Mouse (Mus musculus) bone marrow macrophage, adult 2 months (primary cell): ENCODE results near the gene Vps13d. TPM values are rescaled to one million over a fixed set of nuclear protein-coding genes. Genes with fewer than 3 reads are reported as not detected.

Experiments
- H3K27ac ChIP-seq: 2 replicates; pipeline ENCODE4 v1.5.1; 2012; ENCODE audit warnings: low read depth, low read length; ENCODE audit not compliant: insufficient read depth
- H3K4me1 ChIP-seq: 2 replicates; pipeline ENCODE4 v1.6.1; 2012; ENCODE audit warnings: low read length; ENCODE audit not compliant: control insufficient read depth, insufficient read depth
- H3K4me3 ChIP-seq: 2 replicates; pipeline ENCODE4 v1.5.1; 2012; ENCODE audit warnings: mild to moderate bottlenecking, low read length, moderate library complexity; ENCODE audit not compliant: insufficient read depth
- CTCF ChIP-seq: IDR thresholded peaks from 2 replicates; pipeline ENCODE4 v1.5.1; 2012; ENCODE audit warnings: low read depth, mild to moderate bottlenecking, low read length, moderate library complexity
- POLR2A ChIP-seq: IDR thresholded peaks from 2 replicates; pipeline ENCODE4 v1.6.1; 2012; ENCODE audit warnings: mild to moderate bottlenecking, low read depth, low read length, borderline replicate concordance
- polyA plus RNA-seq: library from polyadenylated mRNA; stranded (reverse); fragments of >200 nt; gene quantifications from 2 replicates; pipeline ENCODE4 v1.2.4, GENCODE M21; 2012; ENCODE audit not compliant: missing spikeins, insufficient read depth, insufficient read length

The Vps13d gene
- polyA plus RNA-seq, 1 experiment: 44.8 TPM

DNA sequence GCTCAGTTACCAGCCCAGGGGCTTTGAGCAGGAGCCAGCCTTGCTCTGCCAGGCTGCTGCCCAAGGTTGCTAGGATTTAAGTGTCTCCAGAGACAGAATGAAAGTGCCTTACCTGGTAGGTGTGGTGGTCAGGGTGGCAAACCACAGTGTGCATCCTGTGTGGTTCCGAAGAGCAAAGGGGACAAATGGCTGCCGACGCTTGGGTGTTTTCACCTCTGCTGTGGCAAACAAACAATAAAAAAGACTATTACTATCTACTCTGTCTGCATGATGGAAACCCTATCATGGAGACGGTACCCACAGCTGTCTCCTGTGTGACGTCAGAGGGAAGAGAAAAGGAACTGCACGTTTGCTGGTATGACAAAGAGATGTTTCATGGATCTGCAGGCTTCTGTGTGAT lies 95.0 kb downstream of the Vps13d start:
- no peak overlapping the region for H3K4me3 ChIP-seq
- H3K27ac ChIP-seq: no peak overlapping the region
- TF ChIP-seq POLR2A: no peak
- TF ChIP-seq CTCF: no peak
- H3K4me1 ChIP-seq: peaks cover 38% of the 10 kb centered on the region

DNA sequence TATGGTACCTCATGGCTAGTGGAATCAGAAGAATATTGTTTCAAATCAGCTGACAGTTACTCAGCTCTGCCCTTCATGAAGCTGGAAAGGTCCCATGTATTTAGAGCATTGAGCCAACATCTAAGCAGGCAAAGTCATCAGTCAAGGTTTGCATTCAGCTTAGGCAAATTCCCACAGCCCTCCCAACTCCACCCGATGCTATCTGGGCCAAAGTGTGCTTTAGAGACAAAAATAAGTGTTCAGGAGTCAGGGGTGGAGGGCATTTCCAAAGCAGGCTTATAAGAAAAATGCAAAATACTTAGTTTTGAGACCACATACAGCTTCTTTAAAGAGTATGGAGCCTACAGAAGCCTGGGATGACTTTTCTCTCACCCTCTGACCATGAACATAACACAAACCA lies 95.5 kb downstream of the Vps13d start:
- TF ChIP-seq CTCF: no peak
- no peak for TF ChIP-seq POLR2A
- Histone ChIP-seq H3K27ac (no peak overlapping the region), H3K4me3 (no peak overlapping the region), H3K4me1 (peaks cover 38% of the 10 kb centered on the region)

DNA sequence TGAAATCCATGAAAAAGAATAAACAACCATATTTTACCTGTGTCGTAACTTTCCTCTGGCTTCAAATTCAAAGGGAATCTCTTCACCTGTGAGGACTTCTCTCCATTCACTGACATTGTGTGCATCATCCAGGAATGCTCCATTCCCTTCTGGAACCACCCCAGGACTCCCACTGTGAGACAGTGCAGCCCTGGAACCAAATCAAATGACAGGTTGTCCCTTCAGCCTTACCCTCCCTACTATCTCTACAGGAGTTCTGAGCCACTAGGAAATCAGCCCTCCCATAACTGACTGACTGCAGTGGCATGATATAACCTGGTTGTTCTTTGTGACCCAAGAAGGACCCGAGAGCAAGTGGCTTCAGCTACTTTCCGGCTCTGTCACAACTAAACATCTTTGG lies 96.8 kb downstream of the Vps13d start:
- H3K4me1 ChIP-seq: peaks cover 34% of the 10 kb centered on the region
- no peak overlapping the region for H3K4me3 ChIP-seq
- no peak for TF ChIP-seq POLR2A
- no peak for TF ChIP-seq CTCF
- H3K27ac ChIP-seq: peak overlapping the region; percentile 39

DNA sequence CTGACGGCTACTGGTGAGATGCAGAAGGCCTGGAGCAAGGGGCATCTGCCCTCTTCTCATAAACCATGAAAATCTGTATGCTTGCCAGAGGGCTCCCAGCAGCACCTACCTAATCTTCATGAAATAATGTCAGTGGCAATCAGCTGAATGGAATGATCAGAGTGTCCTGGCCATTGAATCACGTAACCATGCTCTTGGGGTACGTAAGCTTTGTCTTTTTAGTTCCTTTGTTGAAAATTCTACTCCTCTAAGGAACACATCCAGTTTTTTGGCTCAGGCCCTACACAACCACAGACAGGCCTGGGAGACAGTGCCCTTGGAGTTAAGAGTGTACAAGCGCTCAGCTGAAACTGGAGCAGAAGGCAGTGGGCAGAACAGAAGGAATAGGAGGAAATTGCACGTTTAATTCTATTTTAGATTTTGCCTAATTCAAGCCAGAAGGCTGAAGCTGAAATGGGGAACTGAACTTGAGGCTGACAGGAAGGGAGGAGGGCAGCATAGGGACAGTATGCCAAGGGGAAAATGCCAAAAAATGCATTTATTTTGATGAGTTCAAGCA lies 98.2 kb downstream of the Vps13d start:
- Histone ChIP-seq H3K27ac (peak overlapping the region; percentile 87), H3K4me3 (no peak overlapping the region), H3K4me1 (peaks cover 34% of the 10 kb centered on the region)
- TF ChIP-seq CTCF (no peak), POLR2A (no peak)

DNA sequence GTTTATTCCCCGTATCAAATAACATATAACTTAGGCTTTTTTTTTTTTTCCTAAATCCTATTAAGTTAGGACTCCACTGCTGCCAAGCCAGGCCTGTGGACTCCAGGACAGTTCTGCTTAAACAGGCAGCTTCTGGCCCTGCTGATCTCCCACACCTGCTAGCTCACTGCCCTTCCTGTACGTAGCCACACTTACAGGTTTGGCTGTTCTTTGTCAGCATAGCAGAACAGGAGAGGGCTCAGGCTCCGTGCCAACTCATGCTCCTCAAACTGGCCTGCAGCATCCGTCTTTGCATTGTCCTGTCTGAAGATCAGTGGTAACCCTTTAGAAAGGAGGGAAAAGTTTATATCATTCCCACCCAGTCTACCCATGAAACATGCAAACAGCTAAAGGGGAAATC lies 108.3 kb downstream of the Vps13d start:
- Histone ChIP-seq H3K27ac (no peak overlapping the region), H3K4me1 (peaks cover 9% of the 10 kb centered on the region), H3K4me3 (no peak overlapping the region)
- TF ChIP-seq POLR2A: no peak

DNA sequence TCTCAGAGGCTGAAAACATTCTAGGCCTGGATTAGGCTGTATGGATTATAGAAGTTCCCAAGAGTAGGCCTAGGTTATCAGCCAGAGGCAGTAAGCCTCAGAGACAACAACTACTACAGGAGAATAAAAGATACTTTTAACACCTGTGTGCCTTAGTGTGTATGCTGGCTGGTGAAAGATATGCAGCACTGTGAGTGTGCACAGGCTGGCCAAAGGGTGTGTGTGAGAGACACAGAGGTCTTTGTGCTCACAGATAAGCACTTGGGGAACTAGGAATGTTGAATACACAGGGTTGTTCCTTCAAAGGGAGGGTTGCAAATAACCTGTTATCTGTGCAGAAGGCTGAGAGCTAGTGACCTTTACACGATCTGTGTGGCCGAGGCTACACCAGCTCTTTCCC lies 115.5 kb downstream of the Vps13d start:
- Histone ChIP-seq H3K27ac (no peak overlapping the region), H3K4me1 (peaks cover under 1% of the 10 kb centered on the region), H3K4me3 (no peak overlapping the region)
- TF ChIP-seq CTCF: no peak
- TF ChIP-seq POLR2A: no peak

DNA sequence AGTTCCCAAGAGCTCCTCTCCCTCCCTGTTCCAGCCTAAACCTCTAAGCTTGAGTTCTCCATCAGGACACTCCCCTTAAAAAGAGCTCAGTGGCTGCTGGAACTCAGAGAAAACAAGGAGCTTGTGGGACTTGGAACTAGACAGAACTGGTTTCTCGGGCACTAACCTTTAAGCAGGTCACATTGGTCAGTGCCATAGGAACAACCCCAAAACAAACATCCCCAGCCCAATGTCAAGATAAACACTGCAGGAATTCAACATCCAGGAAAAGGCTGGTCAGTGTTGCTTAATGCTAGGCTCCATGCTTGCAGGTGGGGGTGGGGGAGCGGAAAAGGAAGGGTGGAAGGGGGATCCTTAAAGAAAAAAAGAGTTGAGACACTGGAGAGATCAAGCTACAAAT lies 120.5 kb downstream of the Vps13d start:
- peaks cover 6% of the 10 kb centered on the region for H3K4me1 ChIP-seq
- H3K27ac ChIP-seq: no peak overlapping the region
- no peak overlapping the region for H3K4me3 ChIP-seq
- TF ChIP-seq POLR2A: no peak
- TF ChIP-seq CTCF: no peak

DNA sequence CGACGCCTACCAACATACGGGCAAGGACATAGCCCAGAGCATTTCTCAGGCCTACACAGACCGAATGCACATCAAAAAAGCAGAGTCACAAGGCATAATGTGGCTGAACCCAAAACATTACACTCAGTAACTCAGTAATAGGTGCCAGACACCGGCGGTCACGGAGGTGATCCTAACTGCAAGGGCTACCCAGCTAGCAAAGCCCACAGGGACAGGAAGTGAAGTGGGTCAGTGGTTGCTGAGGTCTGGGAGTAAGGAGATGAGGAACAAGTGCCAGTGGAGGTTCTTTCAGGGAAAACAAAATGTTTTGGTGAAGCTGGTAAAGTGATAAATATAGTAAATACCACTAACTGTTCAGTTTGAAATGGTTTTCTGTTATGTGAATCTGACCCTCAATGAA lies 121.1 kb downstream of the Vps13d start:
- Histone ChIP-seq H3K4me1 (peaks cover 11% of the 10 kb centered on the region), H3K27ac (no peak overlapping the region)
- TF ChIP-seq CTCF (no peak), POLR2A (no peak)

DNA sequence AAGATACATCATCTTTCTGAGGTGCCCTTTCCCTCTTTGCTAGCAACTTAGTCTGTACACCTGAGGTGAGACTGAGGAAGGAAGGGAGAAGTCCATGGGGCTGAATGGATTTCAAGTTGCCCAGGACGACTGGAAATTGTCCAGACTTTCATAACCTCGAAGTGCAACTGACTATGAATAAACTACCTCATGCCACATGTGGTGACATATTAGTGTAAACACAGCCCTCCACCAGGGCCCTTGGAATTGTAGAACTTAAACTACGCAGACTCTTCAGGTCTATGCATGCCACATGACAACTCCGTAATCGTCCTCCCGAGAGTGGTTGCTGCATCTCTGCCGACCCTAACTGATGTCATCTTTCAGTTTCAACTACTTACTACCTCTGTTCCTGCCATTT lies 122.9 kb downstream of the Vps13d start:
- no peak overlapping the region for H3K4me3 ChIP-seq
- no peak overlapping the region for H3K27ac ChIP-seq
- no peak for TF ChIP-seq POLR2A
- TF ChIP-seq CTCF: no peak
- H3K4me1 ChIP-seq: peaks cover 13% of the 10 kb centered on the region

More for the DNA sequence above, 121.1 kb downstream of the Vps13d start:
- H3K4me3 ChIP-seq: no peak overlapping the region

DNA sequence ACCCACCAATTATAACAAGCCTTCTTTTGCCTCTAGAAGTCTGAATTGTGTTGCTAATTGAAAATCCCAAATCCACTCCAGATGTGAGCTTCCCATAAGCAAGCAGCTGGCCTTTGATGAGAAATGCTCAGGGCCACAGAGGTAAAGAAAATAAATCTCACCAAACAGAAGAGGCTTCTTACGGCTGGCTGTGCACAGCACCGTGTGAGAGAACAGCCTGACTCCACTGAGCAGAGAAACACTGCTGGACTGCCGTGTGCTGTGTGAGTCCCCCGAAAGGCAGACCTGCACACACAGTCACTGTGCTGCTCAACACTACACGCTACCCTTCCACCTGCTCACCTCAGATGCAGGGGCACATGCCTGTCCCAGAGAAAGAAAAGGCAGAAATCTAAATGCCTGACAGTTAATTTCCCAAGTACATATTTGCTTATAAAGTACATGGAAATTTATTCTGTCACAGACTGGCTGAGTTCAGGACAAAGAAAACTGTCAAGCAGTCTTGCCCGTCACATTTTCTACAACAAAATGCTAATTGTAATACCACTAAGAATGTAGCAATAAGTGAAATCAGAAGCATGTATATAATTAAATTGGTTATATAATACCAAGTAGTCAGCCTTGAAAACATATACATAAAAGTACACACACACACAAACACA lies 127.7 kb downstream of the Vps13d start:
- no peak overlapping the region for H3K4me3 ChIP-seq
- peaks cover 7% of the 10 kb centered on the region for H3K4me1 ChIP-seq
- H3K27ac ChIP-seq: no peak overlapping the region
- no peak for TF ChIP-seq POLR2A
- TF ChIP-seq CTCF: no peak
